Mouse (Mus musculus) erythroblast, embryonic 14.5 days (primary cell): ENCODE measurements around the gene Cpt1c. TPM values are rescaled to one million over a fixed set of nuclear protein-coding genes. Genes with fewer than 3 reads are reported as not detected.

Experiments
- H3K27me3 ChIP-seq: 2 replicates; pipeline ENCODE4 v1.6.1; 2012; ENCODE audit warnings: inconsistent platforms; ENCODE audit not compliant: control insufficient read depth
- H3K36me3 ChIP-seq: 2 replicates; pipeline ENCODE4 v1.6.1; 2012; ENCODE audit warnings: mild to moderate bottlenecking, inconsistent platforms; ENCODE audit not compliant: control insufficient read depth
- H3K4me1 ChIP-seq: 2 replicates; pipeline ENCODE4 v1.6.1; 2012; ENCODE audit warnings: inconsistent platforms; ENCODE audit not compliant: control insufficient read depth
- H3K4me3 ChIP-seq: replicated peaks from 2 replicates; pipeline ENCODE3; 2012; ENCODE audit warnings: moderate library complexity, mild to moderate bottlenecking, inconsistent platforms
- H3K9me3 ChIP-seq: 2 replicates; pipeline ENCODE4 v1.6.1; 2012; ENCODE audit warnings: low read length, inconsistent platforms, mixed read lengths; ENCODE audit not compliant: control insufficient read depth
- GATA1 ChIP-seq: IDR thresholded peaks from 2 replicates; pipeline ENCODE4 v1.6.1; 2012; ENCODE audit warnings: low read length, inconsistent platforms, mixed read lengths
- TAL1 ChIP-seq: IDR thresholded peaks from 3 replicates; pipeline ENCODE4 v1.6.1; 2012; ENCODE audit warnings: low read length, inconsistent platforms, mixed read lengths
- polyA plus RNA-seq: library from polyadenylated mRNA; stranded (reverse); fragments of >175 nt; gene quantifications from 2 replicates; pipeline ENCODE4 v1.2.3, GENCODE M21; 2012

Gene Cpt1c
- polyA plus RNA-seq, 1 experiment: 0.05 TPM

- TF ChIP-seq TAL1 (no peak), GATA1 (no peak)
- H3K27me3 ChIP-seq: peaks cover 51% of the 10 kb centered on the region
These were observed 21.9 kb downstream of the Cpt1c start for GRCm38 (mm10) chr7:44952611-44953306.

GRCm38 (mm10) chr7:44951960-44952359 lies 22.7 kb downstream of the Cpt1c start:
- peak overlapping the region; percentile 66 for H3K4me3 ChIP-seq
- peaks cover 22% of the 10 kb centered on the region for H3K4me1 ChIP-seq
- H3K9me3 ChIP-seq: no peaks in the 10 kb centered on the region
- TF ChIP-seq TAL1: no peak
- no peak for TF ChIP-seq GATA1
- H3K36me3 ChIP-seq: no peaks in the 10 kb centered on the region
- peaks cover 59% of the 10 kb centered on the region for H3K27me3 ChIP-seq

More at GRCm38 (mm10) chr7:44952611-44953306, 21.9 kb downstream of the Cpt1c start:
- Histone ChIP-seq H3K36me3 (no peaks in the 10 kb centered on the region), H3K4me3 (peak overlapping the region; percentile 66), H3K9me3 (no peaks in the 10 kb centered on the region), H3K4me1 (peaks cover 24% of the 10 kb centered on the region)

- Histone ChIP-seq H3K36me3 (no peaks in the 10 kb centered on the region), H3K4me3 (no peak overlapping the region), H3K4me1 (peaks cover 22% of the 10 kb centered on the region), H3K27me3 (peaks cover 66% of the 10 kb centered on the region), H3K9me3 (no peaks in the 10 kb centered on the region)
- no peak for TF ChIP-seq GATA1
- no peak for TF ChIP-seq TAL1
These were observed 24.7 kb downstream of the Cpt1c start for GRCm38 (mm10) chr7:44949922-44950321.

- no peak for TF ChIP-seq GATA1
- Histone ChIP-seq H3K36me3 (no peaks in the 10 kb centered on the region), H3K4me3 (no peak within 1 kb of the TSS), H3K27me3 (peaks cover 25% of the 10 kb centered on the region), H3K9me3 (no peaks in the 10 kb centered on the region), H3K4me1 (no peaks in the 10 kb centered on the region)
These were observed 31.7 kb downstream of the Cpt1c start, which contains the start of gene Tsks for GRCm38 (mm10) chr7:44942904-44943303. TSS of gene Tsks (plus strand) at chr7:44943204.

DNA sequence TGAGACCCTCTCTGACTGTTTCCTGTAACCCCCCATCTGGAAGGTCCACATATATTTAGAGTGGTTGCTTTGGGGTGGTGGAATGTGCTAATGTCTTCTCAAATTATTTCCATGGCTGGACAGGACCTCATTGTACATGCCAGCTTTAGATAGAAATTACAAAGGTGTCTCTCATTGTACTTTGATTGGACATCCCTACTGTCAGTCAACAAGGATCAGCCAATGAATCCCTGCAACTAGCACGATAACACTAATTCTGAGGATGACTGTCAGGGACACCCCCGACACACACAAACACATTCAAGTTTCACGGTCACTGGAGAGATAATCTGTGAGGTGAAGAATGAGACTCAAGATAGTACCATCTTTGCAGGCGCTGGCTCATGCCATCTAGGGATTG lies 36.0 kb downstream of the Cpt1c start:
- TF ChIP-seq GATA1 (no peak), TAL1 (no peak)
- Histone ChIP-seq H3K4me3 (no peak overlapping the region), H3K27me3 (peaks cover 18% of the 10 kb centered on the region), H3K4me1 (no peaks in the 10 kb centered on the region), H3K36me3 (no peaks in the 10 kb centered on the region), H3K9me3 (peaks cover 2% of the 10 kb centered on the region; the same call in 1 of the 2 replicates)

DNA sequence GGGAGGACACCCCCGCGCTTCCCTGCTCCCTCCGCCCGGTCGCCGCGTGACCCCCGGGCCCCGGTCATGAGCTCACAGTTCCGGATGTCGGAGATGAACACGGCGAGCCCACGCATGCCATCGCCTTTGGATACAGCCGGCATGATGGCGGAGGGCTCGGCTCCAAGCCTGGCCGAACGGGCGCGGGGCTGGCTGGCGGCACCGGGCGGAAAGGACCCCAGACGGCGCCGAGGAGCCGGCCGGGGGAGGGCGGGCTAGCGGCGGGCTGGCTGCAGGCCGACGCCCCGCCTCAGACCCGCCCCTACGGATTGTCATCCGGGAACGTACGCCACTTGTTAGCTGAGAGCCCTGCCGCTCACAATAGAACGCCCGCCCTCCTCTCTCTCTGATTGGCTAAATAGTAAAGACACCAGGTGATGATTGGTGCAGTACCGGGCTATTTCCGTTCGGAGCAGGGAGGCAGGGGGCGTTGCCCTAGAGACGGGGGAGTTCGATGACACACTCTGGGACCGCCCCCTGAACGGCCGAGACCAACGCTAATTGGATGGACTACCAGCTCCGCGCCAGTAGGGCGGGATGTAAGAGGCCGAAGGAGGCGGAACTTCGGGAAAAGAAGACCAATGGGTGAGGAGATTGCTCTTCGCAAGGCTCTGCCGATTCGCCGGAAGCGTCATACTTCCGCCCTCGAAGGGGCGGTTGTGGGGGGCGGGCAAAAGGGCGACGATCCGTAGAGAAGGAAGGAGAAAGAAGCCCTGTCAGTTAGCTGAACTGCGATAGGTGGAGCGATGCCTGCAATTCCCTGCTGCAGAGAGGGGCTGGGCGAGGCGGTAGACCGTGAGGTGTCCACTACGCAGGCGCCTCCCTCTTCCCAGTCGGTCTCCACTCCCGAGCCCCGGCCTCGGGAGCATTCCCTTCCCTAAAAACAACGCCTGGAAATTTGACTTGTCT lies 45.2 kb downstream of the Cpt1c start, which contains the start of gene Ap2a1:
Ap2a1 (minus strand) TSS at position 293 of the 948 bp plus-strand sequence.
- peak within 1 kb of the TSS; percentile 88 for H3K4me3 ChIP-seq
- peaks cover 34% of the 10 kb centered on the region for H3K36me3 ChIP-seq
- no peaks in the 10 kb centered on the region for H3K9me3 ChIP-seq
- H3K4me1 ChIP-seq: peaks cover 53% of the 10 kb centered on the region
- TF ChIP-seq GATA1: no peak
- TF ChIP-seq TAL1: no peak
- no peaks in the 10 kb centered on the region for H3K27me3 ChIP-seq

GRCm38 (mm10) chr7:44928570-44928969 lies 46.1 kb downstream of the Cpt1c start:
- Histone ChIP-seq H3K27me3 (no peaks in the 10 kb centered on the region), H3K4me1 (peaks cover 59% of the 10 kb centered on the region), H3K9me3 (no peaks in the 10 kb centered on the region), H3K4me3 (peak overlapping the region; percentile 88), H3K36me3 (peaks cover 43% of the 10 kb centered on the region)
- TF ChIP-seq GATA1 (no peak), TAL1 (no peak)

DNA sequence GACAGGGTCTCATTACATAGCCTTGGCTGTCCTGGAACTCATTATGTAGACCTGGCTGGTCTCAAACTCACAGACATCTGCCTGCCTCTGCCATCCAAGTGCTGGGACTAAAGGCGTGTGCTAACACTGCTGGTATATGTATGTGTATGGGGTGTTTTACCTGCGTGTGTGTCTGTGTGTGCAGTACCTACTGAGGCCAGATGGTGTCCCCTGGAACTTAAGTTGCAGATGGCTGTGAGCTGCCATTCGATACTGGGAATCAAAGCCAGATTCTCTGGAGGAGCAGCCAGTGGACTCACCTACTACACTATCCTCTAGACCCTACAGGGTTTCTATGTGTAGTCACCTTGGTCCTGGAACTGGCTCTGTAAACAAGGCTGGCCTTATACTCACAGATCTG lies 49.2 kb downstream of the Cpt1c start:
- Histone ChIP-seq H3K4me1 (peaks cover 77% of the 10 kb centered on the region), H3K36me3 (peaks cover 74% of the 10 kb centered on the region), H3K9me3 (no peaks in the 10 kb centered on the region), H3K27me3 (no peaks in the 10 kb centered on the region), H3K4me3 (no peak overlapping the region)
- TF ChIP-seq GATA1 (no peak), TAL1 (no peak)

DNA sequence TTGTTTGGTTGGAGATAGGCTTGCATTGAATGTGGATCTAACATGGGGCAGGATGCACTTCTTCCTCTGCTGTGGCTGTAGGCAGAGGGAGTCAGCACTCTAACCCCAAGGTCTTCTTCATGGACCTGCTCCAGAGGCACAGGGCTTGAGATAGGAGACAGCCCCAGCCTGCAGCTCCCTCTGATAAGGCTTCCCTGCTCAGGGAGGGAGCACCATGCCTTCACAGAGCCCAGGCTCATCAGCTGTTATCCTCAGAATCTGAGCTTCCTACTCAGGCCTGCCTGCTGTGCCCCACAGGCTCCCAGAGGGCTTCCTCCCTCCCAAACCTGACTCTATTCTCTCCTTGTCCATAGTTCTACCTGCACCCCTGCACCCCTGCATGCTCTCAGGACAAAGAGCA lies 52.1 kb downstream of the Cpt1c start:
- peaks cover 95% of the 10 kb centered on the region for H3K36me3 ChIP-seq
- TF ChIP-seq TAL1: no peak
- no peak for TF ChIP-seq GATA1

More for the DNA sequence above, 52.1 kb downstream of the Cpt1c start:
- no peak overlapping the region for H3K4me3 ChIP-seq
- H3K27me3 ChIP-seq: no peaks in the 10 kb centered on the region
- H3K4me1 ChIP-seq: peaks cover 82% of the 10 kb centered on the region
- no peaks in the 10 kb centered on the region for H3K9me3 ChIP-seq
